Mouse (Mus musculus) liver, adult 2 months (tissue): ENCODE results near the gene Lama4. TPM values are rescaled to one million over a fixed set of nuclear protein-coding genes. Genes with fewer than 3 reads are reported as not detected.

Experiments
- DNase-seq: peaks from one replicate; pipeline ENCODE4 v3.0.0-alpha.2; 2011; ENCODE audit warnings: low read depth, low spot score; ENCODE audit errors: extremely low read depth
- H3K27ac ChIP-seq: fragments of 200-500 bp; replicated peaks from 2 replicates; pipeline ENCODE4 v1.5.1; 2012; ENCODE audit warnings: low read depth, mild to moderate bottlenecking, control low read depth, inconsistent platforms, low read length; ENCODE audit not compliant: insufficient read depth
- H3K27me3 ChIP-seq: fragments of 200-500 bp; 2 replicates; pipeline ENCODE4 v1.6.1; 2012; ENCODE audit warnings: mild to moderate bottlenecking, moderate library complexity, low read length, inconsistent platforms; ENCODE audit not compliant: control insufficient read depth, insufficient read depth
- H3K36me3 ChIP-seq: fragments of 200-500 bp; 2 replicates; pipeline ENCODE4 v1.6.1; 2012; ENCODE audit warnings: low read length, inconsistent platforms; ENCODE audit not compliant: control insufficient read depth, insufficient read depth
- H3K4me1 ChIP-seq: fragments of 200-500 bp; 2 replicates; pipeline ENCODE4 v1.6.1; 2011; ENCODE audit warnings: low read length; ENCODE audit not compliant: control insufficient read depth, insufficient read depth
- H3K4me3 ChIP-seq: fragments of 200-500 bp; 2 replicates; pipeline ENCODE4 v1.5.1; 2011; ENCODE audit warnings: low read depth, mild to moderate bottlenecking, control low read depth, low read length, moderate library complexity; ENCODE audit not compliant: insufficient read depth
- H3K79me2 ChIP-seq: fragments of 200-500 bp; 2 replicates; pipeline ENCODE4 v1.6.1; 2012; ENCODE audit warnings: inconsistent platforms, mild to moderate bottlenecking, low read length, moderate library complexity; ENCODE audit not compliant: control insufficient read depth, insufficient read depth
- H3K9ac ChIP-seq: fragments of 200-500 bp; 2 replicates; pipeline ENCODE4 v1.6.1; 2012; ENCODE audit warnings: low read depth, mild to moderate bottlenecking, control low read depth, inconsistent platforms, low read length
- CTCF ChIP-seq: fragments of 200-500 bp; IDR thresholded peaks from 2 replicates; pipeline ENCODE4 v1.5.1; 2011; ENCODE audit warnings: low read depth, low read length, control low read depth
- POLR2A ChIP-seq: fragments of 200-500 bp; IDR thresholded peaks from 2 replicates; pipeline ENCODE4 v1.6.1; 2011; ENCODE audit warnings: low read length, control low read depth; ENCODE audit not compliant: insufficient read depth; ENCODE audit errors: extremely low read depth
- WGBS: fragments of 180-500 bp; shearing (Covaris S2); methylation state at CpG from one replicate; pipeline ENCODE4 v1.1.7; 2018; 5-methylcytosine and 5-hydroxymethylcytosine counted together
- polyA plus RNA-seq: library from polyadenylated mRNA; depleted of rRNA; stranded (reverse); fragments of >200 nt; gene quantifications from 2 replicates; pipeline ENCODE4 v1.2.3, GENCODE M21; 2012
- total RNA-seq: library from RNA; depleted of rRNA; stranded (reverse); fragments of >200 nt; gene quantifications from 2 replicates; pipeline ENCODE4 v1.2.3, GENCODE M21; 2014

The Lama4 gene
- total and polyA plus RNA-seq, 2 experiments = 1.6 to 6.7 TPM

- H3K9ac ChIP-seq = no peak overlapping the region
- no peak overlapping the region for H3K4me3 ChIP-seq
- no peak for TF ChIP-seq CTCF
- TF ChIP-seq POLR2A = no peak
- H3K27ac ChIP-seq = no peak overlapping the region
- DNase-seq = no peak
- H3K79me2 ChIP-seq = no peaks in the 10 kb centered on the region
- no peaks in the 10 kb centered on the region for H3K27me3 ChIP-seq
- H3K4me1 ChIP-seq = no peaks in the 10 kb centered on the region
- 74% methylated on average over 10 of the region's 10 CpGs for WGBS
- H3K36me3 ChIP-seq = no peaks in the 10 kb centered on the region; the same call in 1 of the 2 replicates
Observed at GRCm38 (mm10) chr10:39108837-39109488, 143.6 kb downstream of the Lama4 start.

- no peak for TF ChIP-seq POLR2A
- TF ChIP-seq CTCF = no peak
- Histone ChIP-seq H3K4me3 (no peak overlapping the region), H3K9ac (no peak overlapping the region), H3K27me3 (no peaks in the 10 kb centered on the region), H3K27ac (no peak overlapping the region), H3K4me1 (no peaks in the 10 kb centered on the region), H3K79me2 (no peaks in the 10 kb centered on the region), H3K36me3 (no peaks in the 10 kb centered on the region; the same call in 1 of the 2 replicates)
- DNase-seq = no peak
- 84% methylated on average over 4 of the region's 4 CpGs for WGBS
Observed at GRCm38 (mm10) chr10:39109489-39109874, 144.2 kb downstream of the Lama4 start.

- Histone ChIP-seq H3K4me3 (no peak overlapping the region), H3K9ac (no peak overlapping the region), H3K27ac (no peak overlapping the region), H3K27me3 (no peaks in the 10 kb centered on the region), H3K36me3 (no peaks in the 10 kb centered on the region), H3K4me1 (no peaks in the 10 kb centered on the region), H3K79me2 (no peaks in the 10 kb centered on the region)
- 26% methylated on average over 4 of the region's 4 CpGs for WGBS
- peak; percentile 11 for DNase-seq
- TF ChIP-seq CTCF (peak; percentile 20; the same call in 1 of the 2 replicates), POLR2A (no peak)
Observed at GRCm38 (mm10) chr10:39121412-39121811, 156.1 kb downstream of the Lama4 start.

- H3K27ac ChIP-seq = no peak within 1 kb of the TSS
- no peaks in the 10 kb centered on the region for H3K27me3 ChIP-seq
- TF ChIP-seq CTCF = no peak
- no peak for TF ChIP-seq POLR2A
- peak; percentile 88 for DNase-seq
- H3K36me3 ChIP-seq = no peaks in the 10 kb centered on the region
- no peaks in the 10 kb centered on the region for H3K79me2 ChIP-seq
- H3K4me3 ChIP-seq = peak within 1 kb of the TSS; percentile 80
- WGBS = 4% methylated on average over 47 of the region's 47 CpGs
- H3K4me1 ChIP-seq = no peaks in the 10 kb centered on the region
- H3K9ac ChIP-seq = peak within 1 kb of the TSS; percentile 62
Observed at GRCm38 (mm10) chr10:39133462-39134310, 168.4 kb downstream of the Lama4 start, which contains the start of the genes Fam229b and Tube1. Gene Fam229b, minus strand, starts transcription at chr10:39133914. Gene Tube1, plus strand, starts transcription at chr10:39133976.

- Histone ChIP-seq H3K4me1 (no peaks in the 10 kb centered on the region), H3K4me3 (no peak overlapping the region), H3K27ac (no peak overlapping the region), H3K27me3 (no peaks in the 10 kb centered on the region), H3K36me3 (no peaks in the 10 kb centered on the region), H3K9ac (no peak overlapping the region), H3K79me2 (no peaks in the 10 kb centered on the region)
- TF ChIP-seq POLR2A = no peak
- TF ChIP-seq CTCF = no peak
- no peak for DNase-seq
- 86% methylated on average over 3 of the region's 3 CpGs for WGBS
Observed at GRCm38 (mm10) chr10:39137766-39138165, 172.5 kb downstream of the Lama4 start.
